Mouse (Mus musculus) brain, adult 2 months (tissue): ENCODE measurements at regions not wholly inside any gene's neighbourhood (a gene's known extent, or its start where the extent isn't known, plus 50 kb on each side); places are given as distances from the start of the nearest gene placed in this dataset.

Experiments used
- DNase-seq: peaks from one replicate; pipeline ENCODE4 v3.0.0; 2011; ENCODE audit warnings: low read depth, low spot score

GRCm38 (mm10) chr10:98041766-98042165 lies 315.2 kb upstream of the C030005K15Rik start:
- peak; percentile 22 for DNase-seq

GRCm38 (mm10) chr10:98043873-98044272 lies 317.3 kb upstream of the C030005K15Rik start:
- DNase-seq: no peak

- no peak for DNase-seq
These were observed 318.0 kb upstream of the C030005K15Rik start for GRCm38 (mm10) chr10:98044579-98044978.

GRCm38 (mm10) chr10:98073432-98073831 lies 346.9 kb upstream of the C030005K15Rik start:
- no peak for DNase-seq

GRCm38 (mm10) chr10:98084881-98085280 lies 358.3 kb upstream of the C030005K15Rik start:
- no peak for DNase-seq

- DNase-seq: no peak
These were observed 389.7 kb upstream of the C030005K15Rik start for GRCm38 (mm10) chr10:98116296-98116695.

- DNase-seq: no peak
These were observed 399.2 kb upstream of the C030005K15Rik start for GRCm38 (mm10) chr10:98125713-98126112.

GRCm38 (mm10) chr10:98135026-98135425 lies 408.5 kb upstream of the C030005K15Rik start:
- peak; percentile 12 for DNase-seq

- no peak for DNase-seq
These were observed 419.2 kb upstream of the C030005K15Rik start for GRCm38 (mm10) chr10:98145773-98146172.

- peak; percentile 31 for DNase-seq
These were observed 420.7 kb upstream of the C030005K15Rik start for GRCm38 (mm10) chr10:98146998-98147863.

- no peak for DNase-seq
These were observed 429.4 kb upstream of the C030005K15Rik start for GRCm38 (mm10) chr10:98155982-98156381.

- DNase-seq: peak; percentile 53
These were observed 459.1 kb upstream of the C030005K15Rik start for GRCm38 (mm10) chr10:98185666-98186065.

GRCm38 (mm10) chr10:98196852-98197251 lies 470.3 kb upstream of the C030005K15Rik start:
- DNase-seq: peak; percentile 8

- peak; percentile 64 for DNase-seq
These were observed 483.7 kb upstream of the C030005K15Rik start for GRCm38 (mm10) chr10:98210246-98210645.

- DNase-seq: peak; percentile 76
These were observed 486.5 kb upstream of the C030005K15Rik start for GRCm38 (mm10) chr10:98212876-98213587.

GRCm38 (mm10) chr10:98231017-98231416 lies 504.5 kb upstream of the C030005K15Rik start:
- no peak for DNase-seq

GRCm38 (mm10) chr10:98231705-98232235 lies 505.2 kb upstream of the C030005K15Rik start:
- DNase-seq: no peak

- DNase-seq: no peak
These were observed 521.8 kb upstream of the C030005K15Rik start for GRCm38 (mm10) chr10:98248311-98248710.

- DNase-seq: peak; percentile 6
These were observed 531.6 kb upstream of the C030005K15Rik start for GRCm38 (mm10) chr10:98257980-98258707.

GRCm38 (mm10) chr10:98259283-98259682 lies 532.7 kb upstream of the C030005K15Rik start:
- DNase-seq: no peak

GRCm38 (mm10) chr10:98268511-98268910 lies 542.0 kb upstream of the C030005K15Rik start:
- no peak for DNase-seq

- DNase-seq: no peak
These were observed 565.1 kb upstream of the C030005K15Rik start for GRCm38 (mm10) chr10:98291617-98292016.
